Mouse (Mus musculus): ENCODE measurements at regions not wholly inside any gene's neighbourhood (a gene's known extent, or its start where the extent isn't known, plus 50 kb on each side); places are given as distances from the start of the nearest gene placed in this dataset.
"Not testable (repeated sequence)": the region's sequence is repeated elsewhere in the genome, so short reads cannot be mapped to it uniquely, and the experiment has no call there.

- no peak overlapping the region for H3K27ac ChIP-seq (ENCODE audit: low read depth, low read length)
- H3K9me3 ChIP-seq (ENCODE audit: control insufficient read depth, low read length): no peaks in the 10 kb centered on the region
- no peak overlapping the region for H3K4me3 ChIP-seq (ENCODE audit: low read length)
- no peak overlapping the region for H3K9ac ChIP-seq (ENCODE audit: low read depth, low read length)
- no peak for ATAC-seq
- no peak overlapping the region for H3K4me2 ChIP-seq (ENCODE audit: low read length)
- no peaks in the 10 kb centered on the region for H3K36me3 ChIP-seq (ENCODE audit: control insufficient read depth, insufficient read depth, low read length)
- no peaks in the 10 kb centered on the region for H3K4me1 ChIP-seq (ENCODE audit: control insufficient read depth, insufficient read depth, low read depth, low read length)
- 41% methylated on average over 1 of the region's 1 CpGs for WGBS
- no peaks in the 10 kb centered on the region for H3K27me3 ChIP-seq (replicated peaks; ENCODE audit: control insufficient read depth, insufficient read depth, low read length)
These were observed 249.4 kb upstream of the Akr1e1 start for GRCm38 (mm10) chr13:4858341-4858740.

DNA sequence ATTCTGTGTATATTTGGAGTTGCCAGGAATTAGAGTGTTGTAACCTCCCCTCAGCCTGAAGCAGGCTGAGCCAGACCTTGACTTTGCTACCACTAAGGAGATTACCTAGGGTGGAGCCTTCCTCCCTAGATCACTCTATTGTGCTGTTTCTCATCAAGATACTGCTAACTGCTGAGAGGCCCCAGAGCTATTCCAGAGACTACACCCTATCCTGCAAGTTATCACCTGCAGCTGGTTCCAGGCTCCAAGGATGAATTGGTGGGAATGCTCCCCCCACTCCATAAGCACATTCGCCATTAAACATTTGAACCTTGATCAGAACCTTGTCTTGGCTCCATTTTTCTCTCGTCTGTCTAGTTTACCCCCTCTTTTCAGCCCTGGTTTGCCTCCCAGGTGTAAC, 230.5 kb upstream of the Akr1e1 start:
- H3K4me1 ChIP-seq (ENCODE audit: control insufficient read depth, insufficient read depth, low read depth, low read length); H3K36me3 ChIP-seq (ENCODE audit: control insufficient read depth, insufficient read depth, low read length); ATAC-seq; H3K27me3 ChIP-seq (replicated peaks; ENCODE audit: control insufficient read depth, insufficient read depth, low read length); H3K27ac ChIP-seq (ENCODE audit: low read depth, low read length); H3K9me3 ChIP-seq (ENCODE audit: control insufficient read depth, low read length); H3K4me2 ChIP-seq (ENCODE audit: low read length); H3K9ac ChIP-seq (ENCODE audit: low read depth, low read length); H3K4me3 ChIP-seq (ENCODE audit: low read length): not testable (repeated sequence)
- WGBS: 95% methylated on average over 2 of the region's 2 CpGs

GRCm38 (mm10) chr13:4826756-4827155, 217.8 kb upstream of the Akr1e1 start:
- ATAC-seq: no peak

DNA sequence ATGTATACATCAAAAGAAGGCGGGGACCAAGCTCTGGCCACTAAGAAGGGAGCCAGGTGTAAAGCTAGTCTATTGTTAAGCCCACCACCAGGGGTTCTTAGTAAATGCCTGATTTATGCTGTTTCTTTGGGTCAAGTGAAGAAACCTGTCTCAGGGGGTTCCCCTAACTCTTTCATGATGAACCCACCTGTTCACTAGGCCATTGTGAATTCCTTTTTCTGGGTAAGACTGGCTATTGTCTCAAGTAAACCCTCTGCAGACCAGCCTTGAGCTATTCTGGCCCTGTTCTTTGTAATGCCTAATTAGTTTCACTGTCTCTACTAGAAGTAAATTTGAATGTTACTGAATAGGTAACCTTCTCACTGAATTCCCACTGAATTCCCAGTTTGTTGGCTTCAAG, 216.8 kb upstream of the Akr1e1 start:
- ATAC-seq; H3K9ac ChIP-seq (ENCODE audit: low read depth, low read length); H3K4me1 ChIP-seq (ENCODE audit: control insufficient read depth, insufficient read depth, low read depth, low read length); H3K27me3 ChIP-seq (replicated peaks; ENCODE audit: control insufficient read depth, insufficient read depth, low read length); H3K4me3 ChIP-seq (ENCODE audit: low read length); H3K9me3 ChIP-seq (ENCODE audit: control insufficient read depth, low read length); H3K27ac ChIP-seq (ENCODE audit: low read depth, low read length); H3K36me3 ChIP-seq (ENCODE audit: control insufficient read depth, insufficient read depth, low read length); H3K4me2 ChIP-seq (ENCODE audit: low read length): not testable (repeated sequence)
- WGBS: 84% methylated on average over 1 of the region's 1 CpGs

More at GRCm38 (mm10) chr13:4826756-4827155, 217.8 kb upstream of the Akr1e1 start:
- H3K27me3 ChIP-seq (replicated peaks; ENCODE audit: control insufficient read depth, insufficient read depth, low read length): no peaks in the 10 kb centered on the region
- no peak overlapping the region for H3K4me3 ChIP-seq (ENCODE audit: low read length)
- no peak overlapping the region for H3K4me2 ChIP-seq (ENCODE audit: low read length)
- no peaks in the 10 kb centered on the region for H3K4me1 ChIP-seq (ENCODE audit: control insufficient read depth, insufficient read depth, low read depth, low read length)
- no peaks in the 10 kb centered on the region for H3K36me3 ChIP-seq (ENCODE audit: control insufficient read depth, insufficient read depth, low read length)
- 90% methylated on average over 3 of the region's 3 CpGs for WGBS
- no peak overlapping the region for H3K27ac ChIP-seq (ENCODE audit: low read depth, low read length)
- no peak overlapping the region for H3K9ac ChIP-seq (ENCODE audit: low read depth, low read length)
- no peaks in the 10 kb centered on the region for H3K9me3 ChIP-seq (ENCODE audit: control insufficient read depth, low read length)

DNA sequence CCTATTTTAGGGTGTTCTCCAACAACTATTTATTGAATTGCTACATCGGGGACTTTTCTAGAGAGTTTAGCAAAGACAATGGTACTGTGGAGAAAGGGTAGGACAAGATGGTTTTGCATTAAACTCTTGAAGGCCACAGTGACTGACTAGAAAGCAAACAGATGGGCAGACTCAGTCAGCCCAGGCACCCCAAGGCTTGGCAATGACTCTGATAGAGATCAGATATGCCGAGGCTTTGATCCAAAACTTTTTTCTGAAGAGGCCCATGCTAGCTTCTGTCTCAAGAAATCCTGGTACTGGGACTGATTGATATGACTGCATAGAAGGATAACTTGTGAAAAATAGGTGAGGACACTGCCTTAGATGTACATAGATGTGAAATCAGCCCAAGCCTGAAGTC, 197.9 kb upstream of the Akr1e1 start:
- H3K36me3 ChIP-seq (ENCODE audit: control insufficient read depth, insufficient read depth, low read length): no peaks in the 10 kb centered on the region
- H3K4me3 ChIP-seq (ENCODE audit: low read length): no peak overlapping the region
- H3K9me3 ChIP-seq (ENCODE audit: control insufficient read depth, low read length): no peaks in the 10 kb centered on the region
- H3K4me2 ChIP-seq (ENCODE audit: low read length): no peak overlapping the region
- no peaks in the 10 kb centered on the region for H3K4me1 ChIP-seq (ENCODE audit: control insufficient read depth, insufficient read depth, low read depth, low read length)
- no peak overlapping the region for H3K27ac ChIP-seq (ENCODE audit: low read depth, low read length)
- WGBS: 75% methylated on average over 2 of the region's 2 CpGs
- ATAC-seq: no peak
- H3K27me3 ChIP-seq (replicated peaks; ENCODE audit: control insufficient read depth, insufficient read depth, low read length): no peaks in the 10 kb centered on the region
- H3K9ac ChIP-seq (ENCODE audit: low read depth, low read length): no peak overlapping the region

DNA sequence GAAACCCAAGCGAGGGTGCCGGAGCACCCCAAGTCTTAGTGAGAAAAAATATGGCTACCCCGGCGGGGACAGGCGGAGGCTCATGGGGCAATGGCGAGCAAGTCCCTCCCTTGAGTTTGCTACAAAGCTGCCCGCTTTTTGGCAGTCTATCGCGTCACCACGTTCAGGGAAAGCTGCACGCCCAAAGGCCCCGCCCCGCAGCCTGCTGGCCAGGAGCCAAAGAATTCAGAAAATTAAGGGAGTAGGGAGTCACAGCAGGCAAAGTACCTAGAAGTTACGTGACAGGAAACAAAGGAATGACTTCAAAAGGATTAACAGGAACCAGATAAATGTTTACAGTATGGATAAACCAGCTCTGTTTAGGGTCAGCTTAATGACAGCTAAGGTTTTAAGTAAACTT, 191.7 kb upstream of the Akr1e1 start:
- Histone ChIP-seq H3K4me2 (ENCODE audit: low read length) (no peak overlapping the region), H3K4me3 (ENCODE audit: low read length) (no peak overlapping the region), H3K27ac (ENCODE audit: low read depth, low read length) (no peak overlapping the region), H3K27me3 (replicated peaks; ENCODE audit: control insufficient read depth, insufficient read depth, low read length) (no peaks in the 10 kb centered on the region), H3K4me1 (ENCODE audit: control insufficient read depth, insufficient read depth, low read depth, low read length) (no peaks in the 10 kb centered on the region), H3K9ac (ENCODE audit: low read depth, low read length) (no peak overlapping the region), H3K9me3 (ENCODE audit: control insufficient read depth, low read length) (peaks cover 12% of the 10 kb centered on the region; the same call in 1 of the 2 replicates), H3K36me3 (ENCODE audit: control insufficient read depth, insufficient read depth, low read length) (no peaks in the 10 kb centered on the region)
- no peak for ATAC-seq
- 93% methylated on average over 14 of the region's 14 CpGs for WGBS

DNA sequence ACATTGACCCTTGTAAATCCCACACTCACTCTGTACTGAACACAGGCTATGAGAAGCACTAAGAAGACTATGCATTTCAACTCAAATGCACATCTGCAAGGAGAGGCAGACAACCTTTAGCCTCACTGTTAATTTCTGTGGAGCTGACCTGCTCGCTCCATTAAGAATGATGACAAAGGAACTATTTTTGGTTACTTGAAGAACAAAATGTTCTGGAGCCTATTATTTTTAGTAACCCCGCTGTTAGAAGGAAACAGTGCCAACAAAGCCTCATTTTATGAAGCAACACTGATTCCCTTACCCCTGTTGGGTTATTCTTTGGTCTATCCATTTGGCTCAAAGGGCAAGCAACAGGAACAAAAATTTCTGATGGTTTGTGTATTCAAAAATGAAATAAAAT, 182.2 kb upstream of the Akr1e1 start:
- Histone ChIP-seq H3K27me3 (replicated peaks; ENCODE audit: control insufficient read depth, insufficient read depth, low read length) (no peaks in the 10 kb centered on the region), H3K36me3 (ENCODE audit: control insufficient read depth, insufficient read depth, low read length) (no peaks in the 10 kb centered on the region), H3K4me3 (ENCODE audit: low read length) (no peak overlapping the region), H3K27ac (ENCODE audit: low read depth, low read length) (no peak overlapping the region), H3K9me3 (ENCODE audit: control insufficient read depth, low read length) (no peaks in the 10 kb centered on the region), H3K4me2 (ENCODE audit: low read length) (no peak overlapping the region), H3K4me1 (ENCODE audit: control insufficient read depth, insufficient read depth, low read depth, low read length) (no peaks in the 10 kb centered on the region), H3K9ac (ENCODE audit: low read depth, low read length) (no peak overlapping the region)
- ATAC-seq: no peak
- WGBS: 78% methylated on average over 2 of the region's 2 CpGs

- 78% methylated on average over 2 of the region's 2 CpGs for WGBS
- no peaks in the 10 kb centered on the region for H3K9me3 ChIP-seq (ENCODE audit: control insufficient read depth, low read length)
- no peaks in the 10 kb centered on the region for H3K4me1 ChIP-seq (ENCODE audit: control insufficient read depth, insufficient read depth, low read depth, low read length)
- no peak overlapping the region for H3K4me3 ChIP-seq (ENCODE audit: low read length)
- no peak for ATAC-seq
- no peak overlapping the region for H3K9ac ChIP-seq (ENCODE audit: low read depth, low read length)
- no peak overlapping the region for H3K27ac ChIP-seq (ENCODE audit: low read depth, low read length)
- H3K36me3 ChIP-seq (ENCODE audit: control insufficient read depth, insufficient read depth, low read length): no peaks in the 10 kb centered on the region
- no peaks in the 10 kb centered on the region for H3K27me3 ChIP-seq (replicated peaks; ENCODE audit: control insufficient read depth, insufficient read depth, low read length)
- H3K4me2 ChIP-seq (ENCODE audit: low read length): no peak overlapping the region
These were observed 181.4 kb upstream of the Akr1e1 start for GRCm38 (mm10) chr13:4790414-4790813.

DNA sequence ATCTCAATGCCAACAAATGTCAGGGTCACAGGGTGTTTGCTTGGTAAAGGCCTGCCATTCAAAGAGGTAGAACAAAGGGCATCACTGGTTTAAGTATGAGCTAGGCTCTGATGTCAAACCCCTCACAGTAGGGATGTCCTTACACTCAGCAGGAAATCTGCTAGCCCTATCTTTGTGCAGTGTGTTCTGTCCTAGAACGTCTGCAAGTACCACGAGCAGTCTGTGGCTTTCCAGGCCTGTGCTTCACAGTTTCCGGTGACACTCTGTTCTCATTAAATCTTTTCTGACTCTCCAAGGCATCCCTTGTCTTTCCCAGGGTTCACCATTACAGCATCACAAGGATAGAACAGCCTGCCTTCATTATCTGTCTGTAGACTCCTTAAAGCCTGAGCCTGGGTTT, 174.3 kb upstream of the Akr1e1 start:
- Histone ChIP-seq H3K27me3 (replicated peaks; ENCODE audit: control insufficient read depth, insufficient read depth, low read length) (no peaks in the 10 kb centered on the region), H3K9ac (ENCODE audit: low read depth, low read length) (no peak overlapping the region), H3K36me3 (ENCODE audit: control insufficient read depth, insufficient read depth, low read length) (no peaks in the 10 kb centered on the region), H3K9me3 (ENCODE audit: control insufficient read depth, low read length) (no peaks in the 10 kb centered on the region), H3K4me3 (ENCODE audit: low read length) (no peak overlapping the region), H3K4me2 (ENCODE audit: low read length) (no peak overlapping the region), H3K27ac (ENCODE audit: low read depth, low read length) (no peak overlapping the region), H3K4me1 (ENCODE audit: control insufficient read depth, insufficient read depth, low read depth, low read length) (no peaks in the 10 kb centered on the region)
- WGBS: 41% methylated on average over 3 of the region's 3 CpGs
- ATAC-seq: no peak

- not testable (repeated sequence) for H3K36me3 ChIP-seq (ENCODE audit: control insufficient read depth, insufficient read depth, low read length); H3K4me3 ChIP-seq (ENCODE audit: low read length); H3K9me3 ChIP-seq (ENCODE audit: control insufficient read depth, low read length); H3K27ac ChIP-seq (ENCODE audit: low read depth, low read length); H3K9ac ChIP-seq (ENCODE audit: low read depth, low read length); H3K27me3 ChIP-seq (replicated peaks; ENCODE audit: control insufficient read depth, insufficient read depth, low read length); ATAC-seq; H3K4me2 ChIP-seq (ENCODE audit: low read length); H3K4me1 ChIP-seq (ENCODE audit: control insufficient read depth, insufficient read depth, low read depth, low read length)
- 79% methylated on average over 3 of the region's 3 CpGs for WGBS
These were observed 169.4 kb upstream of the Akr1e1 start for GRCm38 (mm10) chr13:4778264-4778823.
